In the genomic region with DNA sequence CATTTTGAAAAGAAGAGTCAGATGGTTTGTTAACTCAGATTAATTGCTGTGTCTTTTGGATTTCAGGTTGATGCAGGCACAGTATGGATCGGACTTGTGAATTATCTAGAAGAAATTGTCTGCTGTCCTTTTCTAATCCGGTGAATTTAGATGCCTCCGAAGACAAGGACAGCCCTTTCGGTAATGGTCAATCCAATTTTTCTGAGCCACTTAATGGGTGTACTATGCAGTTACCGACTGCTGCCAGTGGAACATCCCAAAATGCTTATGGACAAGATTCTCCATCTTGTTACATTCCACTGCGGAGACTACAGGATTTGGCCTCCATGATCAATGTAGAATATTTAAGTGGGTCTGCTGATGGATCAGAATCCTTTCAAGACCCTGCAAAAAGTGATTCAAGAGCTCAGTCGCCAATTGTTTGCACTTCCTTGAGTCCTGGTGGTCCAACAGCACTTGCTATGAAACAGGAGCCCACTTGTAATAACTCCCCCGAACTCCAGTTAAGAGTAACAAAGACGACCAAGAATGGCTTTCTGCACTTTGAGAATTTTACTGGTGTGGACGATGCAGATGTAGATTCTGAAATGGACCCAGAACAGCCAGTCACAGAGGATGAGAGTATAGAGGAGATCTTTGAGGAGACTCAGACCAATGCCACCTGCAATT, we compare ENCODE assay signal across 9 mouse cellular contexts. TPM values are rescaled to one million over a fixed set of nuclear protein-coding genes. Genes with fewer than 3 reads are reported as not detected.
DNase-seq lines count a peak whose midpoint lies in the region; ATAC-seq and TF ChIP-seq lines count a peak whose summit lies in the region.
"Had no signal": no experiment of that assay in that cellular context is flagged by ENCODE, and none has a peak within 500 bp of the region (broad histone marks: within the 10 kb centered on the region; RNA-seq: fewer than 3 reads in every experiment).

No protein-coding gene starts in this region.

- H3K27ac ChIP-seq in heart, postnatal 0 days (ENCODE audit: low read depth) = peak overlapping the region; percentile 98
- H3K27ac ChIP-seq in hindbrain, embryonic 11.5 days (ENCODE audit: low read depth, low read length) = peak overlapping the region; percentile 99
- peak overlapping the region; percentile 99 for H3K27ac ChIP-seq in midbrain, embryonic 11.5 days (ENCODE audit: low read depth, low read length)

- TF ChIP-seq CTCF in heart, postnatal 0 days (IDR thresholded peaks at IDR 0.05; ENCODE audit: low read depth) = no peak

- peak overlapping the region; percentile 95 for H3K9ac ChIP-seq in heart, postnatal 0 days (replicated peaks; ENCODE audit: low read depth, low read length)
- H3K9ac ChIP-seq in hindbrain, embryonic 11.5 days (ENCODE audit: low read depth, low read length) = peak overlapping the region; percentile 96
- H3K9ac ChIP-seq in midbrain, embryonic 11.5 days (ENCODE audit: low read length) = peak overlapping the region; percentile 98

- peaks cover 34% of the 10 kb centered on the region for H3K4me1 ChIP-seq in heart, postnatal 0 days (ENCODE audit: control insufficient read depth, insufficient read depth)
- peaks cover 8% of the 10 kb centered on the region for H3K4me1 ChIP-seq in hindbrain, embryonic 11.5 days (replicated peaks; ENCODE audit: control insufficient read depth, insufficient read depth, low read length)
- peaks cover 42% of the 10 kb centered on the region for H3K4me1 ChIP-seq in midbrain, embryonic 11.5 days (ENCODE audit: control insufficient read depth, insufficient read depth, low read length)

- TF ChIP-seq EP300 in heart, postnatal 0 days (IDR thresholded peaks at IDR 0.05; ENCODE audit: low read depth) = no peak

- peak overlapping the region; percentile 80 for H3K4me3 ChIP-seq in heart, postnatal 0 days (ENCODE audit: low read depth, low read length)
- peak overlapping the region; percentile 83 for H3K4me3 ChIP-seq in hindbrain, embryonic 11.5 days (ENCODE audit: low read depth, low read length)
- peak overlapping the region; percentile 88 for H3K4me3 ChIP-seq in midbrain, embryonic 11.5 days (ENCODE audit: low read depth, low read length)

- ATAC-seq in heart, postnatal 0 days (ENCODE audit: insufficient read depth, low read depth) = no peak
- no peak for ATAC-seq in hindbrain, embryonic 11.5 days (ENCODE audit: low FRiP score)
- ATAC-seq in midbrain, embryonic 11.5 days (ENCODE audit: low FRiP score) = no peak

- H3K36me3 ChIP-seq in heart, postnatal 0 days (replicated peaks; ENCODE audit: control insufficient read depth, insufficient read depth, low read length) = peaks cover 32% of the 10 kb centered on the region
- 0 out of 2 replicates have a peak, but pooled peaks cover 4% of the 10 kb centered on the region for H3K36me3 ChIP-seq in hindbrain, embryonic 11.5 days (ENCODE audit: control insufficient read depth, insufficient read depth, low read length)
- peaks cover 3% of the 10 kb centered on the region; the same call in 1 of the 2 replicates for H3K36me3 ChIP-seq in midbrain, embryonic 11.5 days (ENCODE audit: control insufficient read depth, insufficient read depth, low read length)

- DNase-seq in heart, postnatal 0 days (ENCODE audit: low spot score) = no peak
- DNase-seq in heart, adult 8-10 months (ENCODE audit: low spot score) = no peak
- peak; percentile 28 for DNase-seq in ZHBTc4 (ENCODE audit: low read depth, low spot score)
- DNase-seq in hindbrain, embryonic 11.5 days (ENCODE audit: low spot score) = peak; percentile 14
- DNase-seq in midbrain, embryonic 11.5 days (ENCODE audit: low spot score, missing footprints) = peak; percentile 87
- no peak for DNase-seq in gastrocnemius, adult 8-10 months (ENCODE audit: low spot score in 2 of 2)
- no peak for DNase-seq in urinary bladder, adult 18-20 months (ENCODE audit: low spot score in 2 of 2)
- no peak for DNase-seq in thymus, postnatal 4 days

- H3K9me3 ChIP-seq in heart, postnatal 0 days (replicated peaks; ENCODE audit: control insufficient read depth, low read length) = no peaks in the 10 kb centered on the region
- no peaks in the 10 kb centered on the region for H3K9me3 ChIP-seq in hindbrain, embryonic 11.5 days (ENCODE audit: control insufficient read depth, low read length)
- H3K9me3 ChIP-seq in midbrain, embryonic 11.5 days (ENCODE audit: control insufficient read depth, low read length) = no peaks in the 10 kb centered on the region

- peak overlapping the region; percentile 87 for H3K4me2 ChIP-seq in heart, postnatal 0 days (ENCODE audit: low read depth, low read length)
- H3K4me2 ChIP-seq in hindbrain, embryonic 11.5 days (replicated peaks; ENCODE audit: low read depth, low read length) = peak overlapping the region; percentile 88
- peak overlapping the region; percentile 95 for H3K4me2 ChIP-seq in midbrain, embryonic 11.5 days

- no peaks in the 10 kb centered on the region for H3K27me3 ChIP-seq in heart, postnatal 0 days (ENCODE audit: control insufficient read depth, insufficient read depth, low read length)
- H3K27me3 ChIP-seq in hindbrain, embryonic 11.5 days (ENCODE audit: control insufficient read depth, insufficient read depth, low read length) = no peaks in the 10 kb centered on the region
- H3K27me3 ChIP-seq in midbrain, embryonic 11.5 days (ENCODE audit: control insufficient read depth, insufficient read depth, low read length) = no peaks in the 10 kb centered on the region
- H3K27me3 ChIP-seq: Patski had no signal

- 57% methylated on average over 10 of the region's 10 CpGs for WGBS in heart, postnatal 0 days
- WGBS in hindbrain, embryonic 11.5 days = 66% methylated on average over 10 of the region's 10 CpGs
- WGBS in midbrain, embryonic 11.5 days = 65% methylated on average over 10 of the region's 10 CpGs

RNA-seq across cellular contexts. Expression of a gene that starts 3.7 kb away (rescaled TPM):
- total RNA-seq in heart, postnatal 0 days (2014; rRNA removed; ENCODE audit: low replicate concordance) = 49.3 and 75.1 TPM in 2 replicates
- polyA plus RNA-seq in heart, postnatal 0 days (2015; fragmentation: Nextera tagmentation; extraction: Ambion mirVana) = 39.1 and 45.4 TPM in 2 replicates
- total RNA-seq in heart, adult 8-10 months (2022) = 10 to 100 TPM; 47.2 to 55.1 (median 51.9) TPM
- polyA plus RNA-seq in hindbrain, embryonic 11.5 days (2014; fragmentation: Nextera tagmentation; extraction: Ambion mirVana) = 64.5 and 108 TPM in 2 replicates
- polyA plus RNA-seq in midbrain, embryonic 11.5 days (2014; fragmentation: Nextera tagmentation; extraction: Ambion mirVana) = 68.0 TPM in 2 replicates
- total RNA-seq in gastrocnemius, adult 8-10 months (2022) = 10 to 100 TPM; 43.6 to 62.2 (median 47.4) TPM

Comparison
In these comparisons a context has a peak if more than half of its experiments do, and no peak if none do; other contexts are left out.
1. DNase-seq: peak in ZHBTc4 (single experiment), hindbrain, embryonic 11.5 days (single experiment) and midbrain, embryonic 11.5 days (single experiment); none in heart, postnatal 0 days (single experiment), heart, adult 8-10 months (single experiment), gastrocnemius, adult 8-10 months (0 of 2), urinary bladder, adult 18-20 months (0 of 2) and thymus, postnatal 4 days (single experiment).
2. Peak in every context shown above with its lines, with median percentiles within 50 percentile points of each other: H3K27ac ChIP-seq, H3K4me2 ChIP-seq, H3K4me3 ChIP-seq and H3K9ac ChIP-seq.